Mouse (Mus musculus) left cerebral cortex, adult 2 months (tissue): ENCODE data around the gene E130208F15Rik. TPM values are rescaled to one million over a fixed set of nuclear protein-coding genes. Genes with fewer than 3 reads are reported as not detected.

Source experiments
- DNase-seq, 2 experiments: peaks; one replicate each; pipeline ENCODE4 v3.0.0; 2021 to 2022; ENCODE audit warnings: low spot score in 2 of 2, mixed read lengths in 1 of 2; ENCODE audit errors: extremely low spot score in 1 of 2
- H3K27ac ChIP-seq: fragments of 200-600 bp; 2 replicates; pipeline ENCODE4 v1.8.1; 2022
- H3K4me3 ChIP-seq: fragments of 200-600 bp; 2 replicates; pipeline ENCODE4 v1.8.1; 2022
- CTCF ChIP-seq: fragments of 200-600 bp; IDR thresholded peaks from 2 replicates; pipeline ENCODE4 v1.8.1; 2022; ENCODE audit warnings: antibody characterized with exemption, mild to moderate bottlenecking, moderate library complexity
- intact Hi-C: fragments of 180-260 bp; cut with DNase I; formaldehyde crosslinking; loops from one replicate; pipeline ENCODE4 v1.15.1; 2025
- total RNA-seq, 2 experiments: library from RNA; stranded (reverse); gene quantifications; 2 replicates each; pipeline ENCODE4 v1.2.3; 2021

The E130208F15Rik gene
- total RNA-seq, 2 experiments from 2014 or later = 0.66 TPM; not detected in 1

DNA sequence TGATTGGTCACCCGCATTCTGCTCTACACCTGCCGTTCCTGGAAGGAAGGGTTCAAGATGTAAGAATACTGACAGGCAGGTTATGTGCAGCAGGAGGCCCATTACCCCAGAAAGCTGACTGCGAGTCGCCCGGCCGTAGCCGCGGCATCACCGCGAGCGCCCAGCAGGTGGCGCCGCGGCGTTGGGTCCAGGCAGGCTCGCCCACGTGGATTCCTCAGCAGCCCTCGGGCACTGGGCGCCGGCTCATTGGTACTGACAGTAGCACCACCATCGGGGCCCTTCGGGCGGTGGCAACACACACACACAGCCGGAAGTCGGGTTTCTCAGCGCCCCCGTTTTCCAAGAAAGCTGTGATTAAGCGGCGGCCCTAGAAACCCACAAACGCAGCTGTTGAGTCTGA is 26.3 kb downstream of the E130208F15Rik start:
- Histone ChIP-seq H3K27ac (peak overlapping the region; percentile 36; the same call in 1 of the 2 replicates), H3K4me3 (no peak overlapping the region)
- intact Hi-C loops = no loop called here
- DNase-seq = peak; percentile 83 to 84
- peak; percentile 96 for TF ChIP-seq CTCF

DNA sequence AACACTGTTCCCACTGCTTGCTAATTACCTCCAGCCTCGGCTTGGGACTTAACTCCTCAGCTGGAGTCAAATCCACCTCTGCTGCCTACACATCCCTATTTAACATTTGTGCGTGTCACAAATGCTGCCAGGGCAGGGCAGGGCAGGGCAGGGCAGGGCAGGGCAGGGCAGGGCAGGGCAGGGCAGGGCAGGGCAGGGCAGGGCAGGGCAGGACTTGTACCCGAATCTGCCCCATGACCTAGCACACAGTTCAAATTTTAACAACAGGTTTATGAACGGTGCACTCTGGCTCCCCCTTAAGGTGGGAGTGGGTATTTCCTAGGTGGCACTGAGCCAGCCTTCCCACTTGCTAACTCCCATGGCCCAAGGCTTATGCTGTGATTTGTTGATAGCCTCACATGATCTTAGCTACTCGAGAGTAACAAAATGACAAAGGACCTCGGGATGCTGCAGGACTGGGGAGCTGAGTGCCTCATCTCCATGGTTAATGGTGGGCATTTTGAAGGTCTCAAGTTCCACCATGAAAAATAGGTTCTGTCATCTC is 31.8 kb downstream of the E130208F15Rik start:
- peak; percentile 78 for TF ChIP-seq CTCF
- Histone ChIP-seq H3K4me3 (no peak overlapping the region), H3K27ac (no peak overlapping the region)
- DNase-seq = peak; percentile 61 to 64
- intact Hi-C loops = no loop called here

DNA sequence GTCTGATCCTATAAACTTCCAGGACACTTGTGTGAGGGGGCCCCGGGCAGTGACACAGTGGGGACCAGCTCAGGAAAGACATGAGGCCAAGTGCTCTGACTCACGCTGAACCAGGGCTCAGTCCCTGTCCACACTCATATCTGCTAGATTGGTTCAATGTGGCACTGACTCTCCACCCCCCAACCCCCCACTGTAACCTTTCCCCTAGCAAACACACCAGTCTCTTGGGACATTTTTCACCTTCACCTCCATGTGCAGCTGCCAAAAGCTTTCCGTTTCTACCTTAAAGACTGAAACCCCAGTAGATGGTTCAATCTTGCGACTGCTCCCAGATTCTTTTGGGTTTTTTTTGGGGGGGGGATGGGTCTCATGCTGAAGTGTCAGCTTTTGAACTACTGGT is 32.5 kb downstream of the E130208F15Rik start:
- no peak for TF ChIP-seq CTCF
- Histone ChIP-seq H3K4me3 (no peak overlapping the region), H3K27ac (no peak overlapping the region)
- intact Hi-C loops = no loop called here
- DNase-seq = no peak

DNA sequence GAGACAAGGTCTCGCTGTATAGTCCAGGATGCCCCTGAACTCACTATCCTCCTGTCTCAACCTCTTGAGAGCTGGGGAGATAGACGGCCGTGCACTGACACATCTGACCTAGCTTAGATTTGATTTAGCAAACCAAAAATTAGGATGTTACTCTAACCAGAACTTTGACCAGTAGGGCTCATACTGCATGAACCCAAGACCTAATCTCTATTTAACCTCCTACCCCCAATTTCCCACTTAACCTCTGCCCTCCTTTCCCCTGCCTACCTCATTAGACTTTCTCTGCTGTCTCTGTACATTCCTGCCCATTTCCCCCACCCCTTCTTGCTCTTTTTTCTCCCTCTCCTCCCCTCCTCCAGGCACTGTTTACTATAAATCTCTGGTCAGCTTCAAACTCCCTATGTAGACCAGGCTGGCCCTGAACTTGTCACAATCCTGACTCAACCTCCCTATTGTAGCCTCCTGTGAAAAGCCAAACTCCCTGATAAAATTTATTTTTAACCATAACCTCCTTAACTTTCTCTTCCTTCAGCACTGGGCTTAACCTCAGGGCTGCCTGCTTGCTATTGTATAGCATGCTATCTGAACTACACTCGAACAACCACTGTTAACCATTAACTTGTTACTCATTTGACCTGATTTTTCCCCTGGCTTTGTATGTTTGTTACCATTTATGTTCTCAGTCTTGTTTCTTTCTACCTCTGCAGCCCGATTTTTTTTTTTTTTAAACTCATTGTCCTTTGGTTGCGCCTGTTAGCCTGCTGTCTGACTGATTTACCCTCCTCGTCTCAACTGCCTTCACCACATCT is 37.0 kb downstream of the E130208F15Rik start:
- TF ChIP-seq CTCF = no peak
- Histone ChIP-seq H3K27ac (no peak overlapping the region), H3K4me3 (no peak overlapping the region)
- intact Hi-C loops = no loop called here
- no peak for DNase-seq

DNA sequence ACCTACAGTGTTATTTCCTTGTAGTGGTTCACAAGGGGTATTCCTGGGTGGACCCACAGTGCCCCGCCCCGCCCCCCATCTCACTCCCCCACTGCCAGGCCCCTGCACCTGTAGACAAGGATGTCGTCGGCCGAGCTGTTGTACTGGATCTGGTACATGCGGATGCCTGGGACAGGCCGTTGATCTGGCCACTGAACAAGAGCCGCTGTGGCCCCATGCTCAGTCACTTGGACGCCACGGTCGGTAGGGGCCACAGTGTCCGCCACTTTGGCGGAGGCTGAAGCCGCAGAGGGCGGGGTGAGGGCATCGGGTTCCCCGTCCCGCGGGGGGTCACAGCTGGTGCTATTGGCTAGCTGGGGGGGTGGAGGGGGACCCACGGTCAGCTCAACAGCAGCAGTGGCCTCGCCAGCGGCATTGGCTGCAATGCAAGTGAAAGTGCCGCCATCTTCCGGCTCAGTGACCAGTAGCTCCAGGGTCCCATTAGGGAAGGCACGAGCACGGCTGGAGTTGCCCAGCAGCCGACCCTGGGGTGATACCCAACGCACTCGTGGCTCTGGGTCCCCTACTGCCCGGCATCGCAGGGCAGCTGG is 37.8 kb downstream of the E130208F15Rik start:
- no peak for TF ChIP-seq CTCF
- intact Hi-C loops = no loop called here
- H3K4me3 ChIP-seq = no peak overlapping the region
- no peak overlapping the region for H3K27ac ChIP-seq
- DNase-seq = no peak

DNA sequence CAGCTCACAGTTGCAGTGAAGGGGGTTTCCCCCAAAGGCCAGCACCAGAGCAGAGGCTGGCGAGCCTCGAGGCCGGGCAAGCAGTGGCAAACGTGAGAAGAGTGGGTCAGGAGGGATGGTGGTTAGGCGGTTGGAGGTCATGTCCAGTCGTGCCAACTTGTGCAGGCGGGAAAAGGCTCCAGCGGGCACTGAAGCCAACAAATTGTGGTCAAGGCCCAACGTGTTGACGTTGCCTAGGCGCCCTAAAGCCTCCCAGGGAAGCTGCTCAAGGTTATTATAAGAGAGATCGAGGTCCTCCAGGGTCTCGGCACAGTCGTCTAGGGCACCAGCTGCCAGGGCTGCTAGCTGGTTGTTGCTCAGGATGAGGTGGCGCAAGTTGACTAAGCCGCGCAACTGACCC is 38.5 kb downstream of the E130208F15Rik start:
- TF ChIP-seq CTCF = no peak
- Histone ChIP-seq H3K4me3 (no peak overlapping the region), H3K27ac (no peak overlapping the region)
- intact Hi-C loops = no loop called here
- DNase-seq = no peak

DNA sequence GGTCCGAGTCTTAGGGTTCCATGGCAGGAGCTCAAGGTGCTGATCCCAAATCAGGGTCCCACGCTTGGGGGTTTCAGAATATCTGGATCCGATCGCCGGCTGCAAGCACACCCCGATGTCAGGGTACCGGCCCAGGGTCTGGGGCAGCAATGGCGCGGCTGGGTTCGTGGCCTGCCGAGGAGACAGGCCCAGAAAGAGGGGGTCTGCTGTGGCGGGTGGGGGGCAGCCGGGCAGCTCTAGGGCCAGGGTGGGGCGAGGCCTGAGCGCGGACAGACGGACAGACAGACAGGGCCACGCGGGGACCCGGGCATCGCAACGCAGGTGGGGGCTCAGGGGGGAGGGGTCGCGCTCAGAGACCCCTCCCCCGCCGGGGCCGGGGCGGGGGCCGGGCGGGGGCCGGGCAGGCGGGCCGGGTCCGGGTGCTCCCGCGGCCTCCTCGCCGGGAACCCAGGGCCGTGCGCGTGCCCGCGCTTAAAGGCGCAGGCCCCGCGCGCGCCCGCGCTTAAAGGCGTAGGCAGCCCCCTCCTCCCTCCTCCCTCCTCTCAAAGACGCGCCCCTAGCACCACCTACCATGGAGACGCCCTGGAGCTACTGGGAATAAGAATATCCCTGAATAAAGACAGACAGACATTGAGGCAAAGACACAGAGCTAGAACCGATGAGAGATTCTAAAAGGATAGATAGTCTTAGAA is 41.3 kb downstream of the E130208F15Rik start, which contains the start of gene Lrfn3:
Lrfn3 (minus strand) TSS at position 121 of the 692 bp plus-strand sequence.
- intact Hi-C loops = no loop called here
- H3K4me3 ChIP-seq = peak within 1 kb of the TSS; percentile 54
- TF ChIP-seq CTCF = no peak
- H3K27ac ChIP-seq = peak within 1 kb of the TSS; percentile 87
- DNase-seq = peak; percentile 69 to 72

DNA sequence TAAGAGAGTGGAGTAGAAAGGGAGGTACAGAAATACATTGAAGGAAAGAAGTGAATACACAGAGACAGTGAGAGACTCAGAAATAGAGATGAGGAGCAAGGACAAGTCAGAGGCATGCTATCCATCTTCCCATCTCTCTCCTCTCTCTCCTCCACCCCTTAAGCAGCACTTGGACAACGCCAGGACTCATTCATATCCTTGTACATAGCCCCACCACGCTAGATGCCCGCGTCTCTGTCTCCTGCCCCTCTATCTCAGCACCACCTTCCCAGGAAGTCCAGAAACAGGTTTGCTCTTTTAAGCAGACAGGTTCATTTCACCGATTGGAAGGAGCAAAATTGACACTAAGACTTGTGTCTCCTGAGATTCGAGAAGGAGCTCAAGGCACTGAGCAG is 41.8 kb downstream of the E130208F15Rik start:
- intact Hi-C loops = no loop called here
- Histone ChIP-seq H3K27ac (peak overlapping the region; percentile 87), H3K4me3 (peak overlapping the region; percentile 54)
- no peak for TF ChIP-seq CTCF
- DNase-seq = no peak

DNA sequence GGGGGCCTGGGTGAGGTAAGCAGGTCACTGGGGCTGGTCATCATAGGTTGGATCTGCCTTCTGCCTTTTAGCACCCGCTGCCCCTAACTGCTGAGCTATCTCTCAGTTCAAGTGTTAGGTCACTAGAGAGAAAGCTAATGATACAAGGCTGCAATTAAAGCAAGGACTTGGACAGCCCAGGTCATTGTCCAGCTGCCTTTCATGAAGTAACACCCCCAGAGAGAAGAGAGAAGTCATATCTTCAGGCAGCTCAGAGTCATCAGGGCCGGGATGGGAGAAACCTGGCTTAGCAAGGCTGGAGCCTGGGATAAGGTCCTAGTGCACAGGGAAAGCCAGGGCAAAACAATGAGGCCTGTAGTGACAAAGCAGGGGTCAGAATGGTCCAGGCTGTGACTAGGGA is 45.9 kb downstream of the E130208F15Rik start:
- H3K4me3 ChIP-seq = no peak overlapping the region
- DNase-seq = no peak
- intact Hi-C loops = no loop called here
- H3K27ac ChIP-seq = no peak overlapping the region
- no peak for TF ChIP-seq CTCF

Other genes with a start within 250 kb of the E130208F15Rik start
- 1 to 10 TPM; 3.6 to 3.8 TPM for gene Zfp82, start 248.8 kb upstream of the E130208F15Rik start, total RNA-seq
- 1 to 10 TPM; 1.1 to 1.4 TPM for gene Gm26920, start 231.3 kb upstream of the E130208F15Rik start, total RNA-seq
- gene Zfp566, start 231.2 kb upstream of the E130208F15Rik start, total RNA-seq = 1 to 10 TPM; 7.0 to 7.2 TPM
- 10 to 100 TPM; 71.7 to 72.1 TPM for gene Zfp260, start 227.0 kb upstream of the E130208F15Rik start, total RNA-seq
- 10 to 100 TPM; 34.3 to 37.8 TPM for gene Zfp382, start 199.8 kb upstream of the E130208F15Rik start, total RNA-seq
- gene Zfp146, start 152.0 kb upstream of the E130208F15Rik start, total RNA-seq = 10 to 100 TPM; 47.3 to 49.9 TPM
- 1 to 10 TPM; 2.9 to 7.2 TPM for gene Cox7a1, start 137.6 kb upstream of the E130208F15Rik start, total RNA-seq
- 100 to 1,000 TPM; 173 to 175 TPM for gene Capns1, start 122.9 kb upstream of the E130208F15Rik start, total RNA-seq
- 10 to 100 TPM; 53.3 to 56.3 TPM for gene Polr2i, start 89.8 kb upstream of the E130208F15Rik start, total RNA-seq
- 100 to 1,000 TPM; 125 to 133 TPM for gene Tbcb, start 89.5 kb upstream of the E130208F15Rik start, total RNA-seq
- gene Ovol3, start 86.0 kb upstream of the E130208F15Rik start, total RNA-seq = not detected
- gene Thap8, start 41.6 kb upstream of the E130208F15Rik start, total RNA-seq = not detected
- 1 to 10 TPM; 1.0 to 1.6 TPM for gene Wdr62, start 41.3 kb upstream of the E130208F15Rik start, total RNA-seq
- gene Clip3, start 30.0 kb upstream of the E130208F15Rik start, total RNA-seq = 100 to 1,000 TPM; 488 to 492 TPM
- gene Alkbh6, start 13.0 kb upstream of the E130208F15Rik start, total RNA-seq = 10 to 100 TPM; 65.7 to 71.4 TPM
- gene Syne4, start 6.9 kb upstream of the E130208F15Rik start, total RNA-seq = 10 to 100 TPM in 1 of 2 experiments, 1 to 10 TPM in 1; 8.8 to 19.2 TPM
- 1 to 10 TPM; 7.0 to 8.0 TPM for gene Sdhaf1, start 2.2 kb downstream of the E130208F15Rik start, total RNA-seq
- gene Lrfn3, start 41.0 kb downstream of the E130208F15Rik start, total RNA-seq = 10 to 100 TPM; 33.0 to 36.4 TPM
- gene Tyrobp, start 92.0 kb downstream of the E130208F15Rik start, total RNA-seq = 10 to 100 TPM; 25.9 to 26.6 TPM
- gene Hcst, start 98.1 kb downstream of the E130208F15Rik start, total RNA-seq = 1 to 10 TPM in 1 of 2 experiments, not detected in 1; 3.1 TPM
- 1 to 10 TPM; 3.9 to 5.1 TPM for gene Nfkbid, start 100.0 kb downstream of the E130208F15Rik start, total RNA-seq
- 1,000 to 10,000 TPM; 1,205 to 1,260 TPM for gene Aplp1, start 123.8 kb downstream of the E130208F15Rik start, total RNA-seq
- gene Kirrel2, start 135.9 kb downstream of the E130208F15Rik start, total RNA-seq = 10 to 100 TPM; 11.0 to 11.9 TPM
- gene Nphs1, start 136.6 kb downstream of the E130208F15Rik start, total RNA-seq = 1 to 10 TPM in 1 of 2 experiments, under 1 TPM in 1; 0.79 to 1.1 TPM
- not detected for gene Prodh2, start 171.9 kb downstream of the E130208F15Rik start, total RNA-seq
- gene Arhgap33, start 213.3 kb downstream of the E130208F15Rik start, total RNA-seq = 100 to 1,000 TPM; 182 to 220 TPM
- 1 to 10 TPM; 4.4 to 5.0 TPM for gene Hspb6, start 230.4 kb downstream of the E130208F15Rik start, total RNA-seq
- gene Proser3, start 230.6 kb downstream of the E130208F15Rik start, total RNA-seq = 1 to 10 TPM; 4.9 to 5.2 TPM
- 10 to 100 TPM; 42.9 to 43.2 TPM for gene Lin37, start 238.1 kb downstream of the E130208F15Rik start, total RNA-seq
- 10 to 100 TPM; 67.4 to 74.4 TPM for gene U2af1l4, start 241.6 kb downstream of the E130208F15Rik start, total RNA-seq
- 1 to 10 TPM; 6.4 to 8.8 TPM for gene Gm49396, start 241.6 kb downstream of the E130208F15Rik start, total RNA-seq
- gene Psenen, start 241.9 kb downstream of the E130208F15Rik start, total RNA-seq = 10 to 100 TPM; 84.9 to 93.8 TPM
- 1 to 10 TPM; 3.8 to 6.6 TPM for gene Igflr1, start 243.7 kb downstream of the E130208F15Rik start, total RNA-seq